Mouse (Mus musculus): ENCODE measurements at regions not wholly inside any gene's neighbourhood (a gene's known extent, or its start where the extent isn't known, plus 50 kb on each side); places are given as distances from the start of the nearest gene placed in this dataset.

DNA sequence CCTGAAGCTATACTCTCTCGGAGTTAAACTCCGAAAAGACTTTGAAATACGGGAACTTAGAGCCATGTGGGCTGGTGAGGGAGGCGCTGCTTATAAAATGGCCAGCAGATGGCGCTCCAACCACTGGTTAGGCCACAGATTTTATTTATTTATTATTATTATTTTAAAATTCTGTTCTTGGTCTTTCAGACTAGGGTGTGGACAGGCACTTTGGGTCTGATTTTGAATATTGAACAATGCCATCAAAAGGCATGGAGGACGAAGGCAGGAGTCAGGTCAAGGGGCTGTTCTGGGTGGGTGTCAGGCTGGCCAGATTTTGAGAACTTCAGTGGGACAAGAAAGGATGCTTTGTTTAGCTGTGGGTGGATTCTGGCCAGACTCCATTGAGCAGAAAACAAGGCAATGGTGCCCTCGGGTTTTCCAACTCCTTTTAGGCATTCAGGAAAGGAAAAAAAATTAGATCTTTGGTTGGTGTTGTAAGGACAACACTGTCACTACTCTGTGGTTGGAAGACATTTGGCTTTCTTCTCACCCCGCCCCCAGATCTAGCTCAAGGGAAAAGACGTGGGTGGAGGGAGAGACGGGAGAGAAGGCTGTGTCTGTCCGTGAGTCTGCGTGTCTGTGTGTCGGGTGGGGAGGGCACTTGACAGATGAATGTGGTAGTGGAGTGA, 319.5 kb downstream of the Med13l start:
- peak; percentile 18 for DNase-seq (ENCODE audit: low spot score)

DNA sequence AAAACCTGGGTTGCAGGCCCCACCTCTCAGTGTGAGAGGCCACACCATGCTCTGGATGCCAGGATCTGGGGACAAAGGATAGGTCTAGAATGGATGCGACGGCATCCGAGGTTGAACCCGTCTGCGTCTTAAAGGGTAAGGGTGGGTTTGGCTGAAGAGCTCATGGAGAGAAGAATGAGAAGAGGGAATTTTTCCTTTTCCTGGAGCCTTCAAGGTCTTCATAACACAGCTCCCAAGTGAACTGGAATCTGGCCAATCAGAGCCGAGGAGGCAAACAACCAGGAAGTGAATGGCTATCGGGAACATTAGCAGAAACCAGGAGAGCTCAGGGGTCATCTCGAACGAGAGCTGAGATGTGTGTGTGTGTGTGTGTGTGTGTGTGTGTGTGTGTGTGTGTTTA, 320.1 kb downstream of the Med13l start:
- DNase-seq (ENCODE audit: low spot score), result no peak

DNA sequence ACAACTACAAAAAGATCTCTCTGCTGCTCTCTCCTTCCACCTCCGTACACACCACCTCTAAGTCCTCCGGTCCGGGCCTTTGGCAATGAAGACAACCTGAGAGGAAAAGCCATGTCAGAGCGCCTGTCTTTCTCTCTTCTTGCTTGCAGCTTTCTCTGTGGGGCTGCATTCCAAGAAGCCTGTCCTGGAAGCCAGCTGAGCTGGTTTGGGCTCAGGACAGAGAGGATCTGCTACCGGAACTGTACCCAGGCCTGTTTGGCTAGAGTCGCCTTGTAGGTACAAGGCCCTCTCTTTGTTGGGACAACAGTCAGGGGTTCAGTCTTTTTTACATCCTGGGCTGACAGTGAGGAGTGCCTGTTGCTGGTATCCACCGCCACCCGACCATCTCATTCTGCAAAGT, 321.4 kb downstream of the Med13l start:
- no peak for DNase-seq (ENCODE audit: low spot score)

DNA sequence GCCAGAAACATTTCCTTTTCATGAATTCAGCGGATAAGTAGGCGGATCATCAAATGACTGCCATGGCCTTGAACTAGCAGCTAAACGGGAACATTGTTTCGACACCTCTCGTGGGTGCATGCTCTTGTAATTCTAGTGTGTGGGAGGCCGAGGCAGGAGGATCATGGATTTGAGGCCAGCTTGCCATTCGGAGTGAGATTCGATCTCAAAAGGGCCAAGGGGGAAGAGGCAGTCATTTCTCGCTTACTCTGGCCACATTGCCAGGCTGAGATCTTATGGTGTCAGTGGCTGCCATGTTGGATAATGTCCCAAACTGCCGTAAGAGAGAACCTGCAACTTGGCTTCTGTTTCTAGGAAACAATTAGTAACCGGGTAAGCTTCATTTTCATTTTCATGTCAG, 327.7 kb downstream of the Med13l start:
- no peak for DNase-seq (ENCODE audit: low spot score)

DNA sequence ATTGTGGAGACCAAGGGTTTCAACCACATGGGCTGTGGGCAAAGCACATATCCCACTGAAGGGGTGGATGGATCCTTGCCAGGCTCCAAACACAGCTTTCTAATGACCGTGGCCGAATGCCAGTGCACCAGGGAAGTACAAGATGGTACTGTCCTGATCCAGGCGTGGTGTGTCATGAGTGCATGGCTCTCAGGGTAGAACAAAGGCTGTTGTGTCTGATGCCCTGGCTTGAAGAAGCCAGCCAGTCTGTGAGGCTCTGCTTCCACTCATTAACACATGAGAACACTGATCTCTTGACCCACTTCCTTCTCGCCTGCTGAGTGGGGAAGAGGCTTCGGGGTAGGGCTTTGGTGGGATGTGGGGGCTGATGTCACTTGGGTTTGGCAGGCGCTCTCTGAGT, 330.7 kb downstream of the Med13l start:
- no peak for DNase-seq (ENCODE audit: low spot score)

DNA sequence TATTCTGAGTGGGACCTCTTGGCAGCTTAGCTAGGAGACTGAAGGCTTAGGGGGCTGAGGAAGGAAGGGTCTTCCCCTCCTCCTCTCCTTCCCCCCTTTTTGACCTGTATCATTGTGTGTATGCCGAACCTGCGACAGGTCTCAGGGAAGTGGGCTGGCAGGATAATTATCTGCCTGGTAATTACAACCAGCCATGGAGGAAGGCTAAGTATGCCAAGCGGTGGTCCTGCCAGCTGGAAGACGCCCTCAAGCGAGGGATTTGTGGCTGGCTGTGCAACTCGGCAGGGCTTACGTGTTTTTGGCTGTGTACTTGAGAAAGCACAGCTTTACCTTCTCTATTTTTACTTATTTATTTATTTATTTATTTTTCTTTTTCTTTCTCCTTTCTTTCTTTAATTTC, 347.7 kb downstream of the Med13l start:
- DNase-seq (ENCODE audit: low spot score), result no peak

DNA sequence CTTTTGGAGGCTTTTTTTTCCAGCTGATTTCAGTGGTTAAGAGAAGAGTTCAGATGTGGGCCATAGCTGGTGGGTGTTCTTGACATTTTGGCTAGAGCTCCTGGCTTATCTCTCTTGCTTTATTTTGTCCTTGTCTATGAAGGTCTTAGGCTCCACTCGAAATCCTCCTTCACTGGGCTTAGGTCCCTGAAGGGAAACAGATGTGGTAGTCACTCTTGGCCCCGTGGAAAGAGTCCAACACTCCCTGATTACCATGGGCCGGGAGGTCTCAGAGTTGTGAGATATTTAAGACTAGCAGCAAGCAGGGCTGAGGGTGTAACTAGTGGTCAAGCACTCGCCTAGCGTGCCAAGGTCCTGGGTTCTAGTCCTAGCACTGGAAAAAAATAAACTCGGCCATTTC, 349.3 kb downstream of the Med13l start:
- DNase-seq (ENCODE audit: low spot score), result no peak

DNA sequence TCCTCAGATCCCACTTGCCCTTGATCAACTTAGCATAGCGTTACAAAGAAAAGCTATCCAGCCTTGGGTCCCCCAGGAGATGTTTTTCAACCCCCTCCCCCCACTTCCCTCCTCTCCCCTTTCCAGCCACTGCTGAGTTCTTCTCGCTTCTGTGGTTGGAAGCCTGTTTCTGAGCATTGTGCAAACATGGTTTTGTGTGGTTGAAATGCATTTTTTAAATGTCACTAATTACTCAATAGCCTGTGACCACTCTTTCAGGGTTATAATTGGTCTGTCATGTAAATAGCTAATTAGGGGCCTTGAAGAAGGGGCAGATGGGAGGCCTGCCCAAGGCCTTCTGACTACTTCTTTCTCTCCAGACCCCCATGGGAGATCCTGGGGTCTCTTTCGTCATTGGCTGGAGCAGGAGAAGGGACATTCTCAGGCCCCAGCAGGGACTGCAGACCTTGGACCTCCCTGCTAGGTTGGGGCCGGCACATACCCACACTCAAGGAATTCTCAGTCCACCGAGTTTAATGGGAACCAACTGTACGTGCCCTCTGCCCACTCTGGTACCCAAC, 353.8 kb downstream of the Med13l start:
- no peak for DNase-seq (ENCODE audit: low spot score)

DNA sequence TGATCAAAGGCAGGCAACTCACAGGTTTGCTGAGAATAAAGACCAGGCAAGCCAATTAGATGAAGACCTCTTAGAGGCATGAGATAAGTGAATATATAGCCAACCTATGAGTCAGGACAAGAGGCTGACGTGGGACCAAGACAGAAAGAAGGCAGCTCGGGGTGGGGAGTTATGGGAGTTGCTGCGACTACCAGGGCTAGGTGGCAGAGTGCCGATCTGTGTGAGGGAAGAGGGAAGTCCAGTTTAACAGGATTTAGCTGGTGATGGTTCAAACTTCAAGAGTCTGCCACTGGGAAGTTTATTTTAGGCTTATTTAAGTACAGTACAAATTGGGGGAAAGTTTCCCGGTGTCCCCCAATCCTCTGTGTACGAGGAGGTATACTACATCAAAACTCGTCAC, 362.9 kb downstream of the Med13l start:
- no peak for DNase-seq (ENCODE audit: low spot score)

DNA sequence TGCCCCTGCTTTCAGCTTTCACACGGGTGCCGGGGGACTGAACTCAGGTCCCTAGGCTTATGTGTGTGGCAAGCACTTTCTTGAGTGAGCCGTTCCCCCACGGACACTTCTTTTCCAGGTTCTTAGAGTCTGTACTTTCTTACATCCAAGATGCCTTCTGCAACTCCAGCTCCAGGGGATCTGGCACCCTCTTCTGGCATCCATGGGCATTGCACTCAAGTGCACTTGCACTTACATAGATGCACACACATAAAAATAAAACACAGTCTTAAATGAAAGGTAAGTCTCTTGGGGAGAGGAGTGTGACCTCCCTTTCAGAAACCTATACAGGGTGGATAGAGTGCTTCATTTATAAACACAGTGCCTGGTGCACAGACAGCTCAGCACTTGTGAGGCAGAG, 368.6 kb downstream of the Med13l start:
- no peak for DNase-seq (ENCODE audit: low spot score)

DNA sequence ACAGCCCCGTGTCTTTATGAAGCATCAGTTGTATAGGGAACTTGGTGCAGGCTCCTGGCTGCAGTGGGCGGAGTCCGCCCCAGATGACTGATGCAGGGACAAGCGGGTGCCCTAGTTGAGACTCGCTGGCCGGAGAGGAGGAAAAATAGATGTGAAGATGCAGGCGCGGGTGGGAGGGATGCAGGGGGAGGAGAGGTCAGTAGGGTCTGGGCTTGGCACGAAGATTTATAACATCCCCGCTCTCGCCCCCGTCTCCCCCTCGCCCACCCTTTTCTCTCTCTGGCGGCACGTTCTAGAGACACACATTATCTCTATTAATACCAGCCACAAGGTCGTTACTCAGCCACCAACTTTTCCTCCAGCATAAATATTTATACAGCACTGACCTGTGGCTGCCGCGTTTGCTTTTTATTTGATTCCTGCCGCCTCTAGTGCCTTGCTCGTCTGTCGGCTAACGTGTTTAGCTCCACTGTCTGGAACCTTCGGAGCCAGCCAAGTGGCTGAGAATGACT, 369.6 kb downstream of the Med13l start:
- no peak for DNase-seq (ENCODE audit: low spot score)

DNA sequence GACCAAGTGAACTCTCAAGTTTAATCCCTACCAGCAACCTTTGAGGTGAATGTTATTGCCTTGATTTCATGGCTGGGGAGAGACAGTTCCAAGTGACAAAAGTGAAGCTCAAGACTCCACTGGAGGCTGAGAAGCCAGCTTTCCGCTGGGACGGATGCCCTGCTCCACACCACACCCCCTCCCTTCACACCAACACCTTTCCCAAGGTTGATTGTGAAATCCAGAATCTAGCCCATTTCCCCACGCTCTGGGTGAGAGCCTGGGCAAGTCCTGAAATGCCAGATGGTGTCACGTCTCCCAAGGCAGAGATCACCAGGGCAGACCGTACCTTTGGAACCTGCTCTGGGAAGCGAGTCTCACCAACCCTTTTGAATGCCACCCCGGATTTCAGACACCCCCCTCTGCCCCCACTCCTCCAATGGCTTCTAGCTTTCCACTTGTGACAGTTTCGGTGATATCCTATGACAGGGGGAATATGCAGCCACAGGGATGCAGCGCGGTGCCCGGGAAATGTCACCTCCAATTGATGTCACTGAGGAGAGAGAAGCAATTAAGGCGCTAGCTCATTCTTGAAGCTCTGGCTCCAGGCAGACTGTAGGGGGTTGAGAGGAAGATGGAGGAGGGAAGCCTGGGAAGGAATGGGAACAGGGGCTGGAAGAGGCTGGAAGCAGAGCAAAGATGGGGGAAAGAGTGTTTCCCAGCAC, 379.0 kb downstream of the Med13l start:
- DNase-seq (ENCODE audit: low spot score), result no peak

DNA sequence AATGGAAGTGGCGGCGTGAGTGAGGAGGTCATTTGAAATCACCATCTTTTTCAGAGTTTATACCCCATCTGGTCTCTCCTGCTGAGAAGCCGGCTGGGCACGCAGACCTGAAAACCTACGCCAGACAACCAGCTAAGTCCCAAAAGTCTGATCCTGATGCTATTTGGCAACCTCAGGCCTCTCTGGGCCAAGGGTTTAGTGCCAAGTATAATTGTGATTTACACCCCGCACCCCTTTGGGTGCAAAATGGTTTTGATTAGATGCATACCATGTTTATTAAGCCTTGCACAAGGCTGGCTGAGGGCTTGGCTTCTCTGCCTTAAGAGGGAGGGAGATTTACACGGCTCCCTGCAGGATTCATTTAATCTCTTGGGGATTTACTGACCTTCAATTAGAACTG, 383.8 kb downstream of the Med13l start:
- DNase-seq (ENCODE audit: low spot score), result no peak

DNA sequence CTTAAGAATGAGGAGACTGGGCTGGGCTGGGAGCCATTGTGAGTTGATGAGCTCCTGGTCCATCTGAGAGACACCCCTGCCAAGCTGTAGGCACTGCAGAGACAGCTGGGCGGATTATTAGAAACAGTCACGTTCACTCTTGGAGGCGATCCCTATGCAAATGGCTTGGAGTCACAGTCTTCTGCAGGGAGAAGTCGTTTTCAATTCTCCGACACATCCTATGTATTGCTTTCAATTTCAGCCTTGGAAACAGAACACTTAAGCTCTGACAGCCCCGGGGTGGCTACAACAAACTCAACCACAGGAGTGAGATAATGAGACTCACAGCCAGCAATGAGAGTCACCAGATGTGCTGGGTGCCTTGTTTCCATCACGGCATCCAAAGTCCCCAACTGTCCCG, 385.6 kb downstream of the Med13l start:
- DNase-seq (ENCODE audit: low spot score), result no peak

DNA sequence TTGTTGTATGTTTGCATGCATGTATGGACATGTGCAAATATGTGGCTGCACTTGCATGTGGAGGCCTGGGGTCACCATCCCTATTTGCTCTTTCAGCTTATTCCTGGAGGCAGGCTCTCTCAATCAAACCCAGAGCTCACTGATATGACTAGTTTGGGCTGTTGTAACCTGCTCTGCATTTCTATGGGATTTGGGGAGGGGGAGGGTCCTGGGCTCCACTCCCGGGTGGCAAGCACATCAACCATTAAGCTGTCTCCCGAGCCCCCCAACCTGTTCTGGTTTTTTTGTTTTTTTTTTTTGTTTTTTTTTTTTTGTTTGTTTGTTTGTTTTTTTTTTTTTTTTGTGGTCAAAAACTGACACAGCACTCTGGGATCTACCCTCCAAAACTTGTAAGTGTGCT, 386.5 kb downstream of the Med13l start:
- DNase-seq (ENCODE audit: low spot score), result no peak

DNA sequence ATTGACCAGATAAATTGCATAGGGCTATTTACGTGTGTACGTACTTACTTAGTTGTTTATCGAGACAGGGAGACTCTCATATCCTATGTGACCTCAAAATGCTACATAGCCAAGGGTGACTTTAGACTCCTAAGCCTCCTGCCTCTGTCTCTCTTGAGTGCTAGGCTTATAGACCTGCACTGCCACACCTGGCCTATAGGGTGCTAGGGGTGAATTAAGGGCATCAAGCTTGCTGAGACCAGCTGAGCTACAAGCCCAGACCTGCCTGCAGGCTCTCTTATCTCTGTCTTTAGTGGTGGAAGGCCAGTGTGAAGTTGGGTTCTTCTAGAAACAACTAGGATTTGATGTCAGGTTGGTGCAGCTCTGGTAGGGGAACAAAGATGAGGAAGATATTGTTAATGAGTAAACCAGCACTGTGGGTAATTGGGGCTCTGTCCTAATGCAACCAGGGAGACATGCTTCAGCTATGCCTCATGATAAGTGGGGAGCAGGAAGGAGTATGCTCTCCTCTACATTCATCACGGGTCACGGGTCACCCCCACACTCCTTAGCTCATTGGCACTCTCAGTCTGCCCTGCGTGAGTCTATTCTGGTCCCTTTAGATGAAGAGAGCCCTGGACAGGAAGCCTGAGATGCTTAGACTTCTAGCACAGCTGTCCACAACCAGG, 387.8 kb downstream of the Med13l start:
- DNase-seq (ENCODE audit: low spot score), result no peak

DNA sequence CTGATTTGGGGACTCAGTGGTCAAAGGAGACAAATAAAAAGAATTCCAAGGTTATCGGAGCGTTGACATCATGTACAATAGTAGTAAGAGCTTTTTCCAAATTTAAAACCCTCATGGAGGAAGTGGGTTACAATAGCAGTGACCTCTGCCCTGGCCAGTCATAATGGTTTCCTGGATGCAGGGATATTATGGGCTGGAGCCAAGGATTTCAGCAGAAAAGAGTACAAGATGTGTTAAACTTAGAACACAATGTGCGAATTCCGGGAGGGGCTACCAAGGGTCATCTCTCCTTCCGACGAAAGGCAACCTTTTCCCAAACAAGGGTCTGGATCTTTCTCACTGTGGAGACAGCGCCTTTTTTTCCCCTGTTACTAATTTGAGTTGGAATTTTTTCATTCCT, 390.6 kb downstream of the Med13l start:
- no peak for DNase-seq (ENCODE audit: low spot score)

DNA sequence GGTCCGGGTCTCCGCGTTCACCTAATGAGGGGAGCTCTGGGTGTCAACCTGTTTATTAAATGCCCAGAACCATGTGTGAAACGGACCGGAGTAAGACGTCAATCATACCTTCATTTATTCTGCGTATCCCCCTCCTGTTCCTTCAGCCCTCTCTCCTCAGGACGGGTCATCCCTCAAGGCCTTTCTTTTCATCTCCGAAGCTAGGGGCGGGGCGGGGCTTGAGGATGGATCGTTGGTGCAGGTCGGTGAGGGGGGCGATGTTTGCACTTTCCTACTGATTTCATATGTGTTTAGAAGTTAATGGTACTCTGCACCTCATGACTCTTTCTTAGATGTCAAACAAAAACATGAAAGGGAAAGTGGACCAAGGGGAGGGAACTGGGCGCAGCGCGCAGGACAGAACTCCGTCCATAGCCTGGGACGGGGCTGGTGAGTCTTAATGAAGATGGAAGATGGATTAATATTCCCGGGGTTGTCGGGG, 400.1 kb downstream of the Med13l start:
- DNase-seq (ENCODE audit: low spot score), result no peak

DNA sequence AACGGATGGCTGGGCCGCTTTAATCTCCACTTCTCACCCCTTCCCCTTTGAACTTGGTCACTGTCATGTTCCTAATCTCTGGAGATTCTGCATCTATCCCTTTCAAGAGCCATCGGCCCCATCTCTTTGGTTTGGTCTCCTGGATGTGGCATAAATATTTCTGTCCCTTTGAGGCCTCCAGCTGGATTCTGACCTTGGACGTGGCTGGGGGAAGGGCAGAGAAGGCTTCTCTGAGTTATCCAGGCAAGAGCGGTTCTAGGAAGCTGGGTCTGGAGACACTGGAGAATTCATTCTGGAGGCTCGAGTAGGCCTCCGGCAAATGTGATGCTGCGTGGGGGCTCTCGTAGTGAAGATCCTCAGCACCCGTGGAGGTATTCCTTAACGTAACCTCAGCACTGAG, 400.6 kb downstream of the Med13l start:
- no peak for DNase-seq (ENCODE audit: low spot score)

DNA sequence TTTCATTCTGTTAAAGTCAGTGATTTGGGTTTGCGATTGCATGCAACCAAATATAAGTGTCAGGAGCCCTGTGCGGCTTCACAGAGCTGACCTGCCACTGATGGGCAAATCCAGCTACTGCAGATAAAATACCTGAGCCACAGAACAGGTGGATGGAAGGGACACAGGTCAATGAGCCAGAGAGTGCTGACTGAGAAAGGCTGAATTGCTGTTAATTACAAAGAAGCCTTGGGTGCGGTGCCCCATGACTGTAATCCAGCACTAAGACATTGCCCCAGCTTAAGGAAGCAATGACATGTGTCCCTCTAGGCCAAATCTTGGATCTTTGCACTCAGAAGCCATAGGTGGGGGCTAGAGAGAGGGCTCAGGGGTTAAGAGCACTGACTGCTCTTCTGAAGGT, 401.7 kb downstream of the Med13l start:
- no peak for DNase-seq (ENCODE audit: low spot score)

DNA sequence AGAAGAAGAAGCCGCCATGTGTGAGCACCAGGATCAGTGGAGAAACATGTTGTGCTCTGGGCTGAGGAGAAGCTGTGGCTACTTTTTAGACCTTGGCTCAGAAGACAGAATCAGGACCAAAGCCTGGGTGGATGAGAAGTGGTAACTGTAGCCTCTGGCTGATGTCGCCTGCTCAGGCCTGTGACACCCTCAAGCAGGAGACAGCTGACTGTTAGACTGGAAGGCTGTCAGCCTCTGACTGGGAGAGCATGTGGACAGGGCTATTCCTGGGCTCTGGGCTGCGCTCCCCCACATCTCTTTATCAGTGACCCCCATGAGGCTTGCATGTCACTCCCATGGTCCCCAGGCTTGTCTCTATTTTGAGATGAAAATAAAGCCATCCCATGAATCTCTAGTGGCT, 402.5 kb downstream of the Med13l start:
- DNase-seq (ENCODE audit: low spot score), result no peak

DNA sequence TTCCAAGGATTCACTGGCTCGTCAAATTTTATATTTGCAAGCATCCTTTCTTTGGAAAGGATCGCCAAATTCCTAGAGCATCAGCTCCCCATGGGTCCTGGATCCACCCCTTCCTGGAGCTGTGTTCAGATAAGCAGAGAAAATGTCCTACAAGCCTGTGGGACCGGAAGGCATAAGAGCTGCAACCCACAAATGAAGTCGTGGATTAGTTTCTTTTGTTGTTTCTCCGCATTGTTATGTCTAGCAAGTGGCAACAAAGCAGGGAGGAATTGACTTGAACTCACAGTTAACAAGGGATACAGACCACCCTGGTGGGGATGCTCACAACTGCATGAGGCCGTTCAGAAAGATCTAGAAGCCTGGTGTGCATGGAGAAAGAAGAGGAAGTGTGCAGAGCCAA, 406.4 kb downstream of the Med13l start:
- no peak for DNase-seq (ENCODE audit: low spot score)
